Mouse (Mus musculus) limb, embryonic 14.5 days (tissue): ENCODE results near the gene Atp10b. TPM values are rescaled to one million over a fixed set of nuclear protein-coding genes. Genes with fewer than 3 reads are reported as not detected.
"Not testable (repeated sequence)": the region's sequence is repeated elsewhere in the genome, so short reads cannot be mapped to it uniquely, and the experiment has no call there.

Source experiments
- ATAC-seq: fragments of 200-750 bp; cut with Nextera tagmentation; 2 replicates; pipeline ENCODE4 v1.8.0; 2017; ENCODE audit warnings: low read depth, moderate number of reproducible peaks, moderate TSS enrichment; ENCODE audit not compliant: low FRiP score
- DNase-seq: peaks from one replicate; pipeline ENCODE4 v3.0.0-alpha.2; 2015; ENCODE audit warnings: low spot score
- H3K27ac ChIP-seq: fragments of 300-500 bp; sonication (generic); replicated peaks from 2 replicates; pipeline ENCODE4 v1.5.1; 2014; ENCODE audit warnings: low read depth, mild to moderate bottlenecking, low read length, moderate library complexity, mixed read lengths
- H3K27me3 ChIP-seq: fragments of 300-500 bp; sonication (generic); 2 replicates; pipeline ENCODE4 v1.6.1; 2014; ENCODE audit warnings: low read length, mixed read lengths; ENCODE audit not compliant: control insufficient read depth, insufficient read depth
- H3K36me3 ChIP-seq: fragments of 300-500 bp; sonication (generic); 2 replicates; pipeline ENCODE4 v1.6.1; 2014; ENCODE audit warnings: mild to moderate bottlenecking, low read length, moderate library complexity, mixed read lengths; ENCODE audit not compliant: control insufficient read depth, insufficient read depth
- H3K4me1 ChIP-seq: fragments of 300-500 bp; sonication (generic); 2 replicates; pipeline ENCODE4 v1.6.1; 2014; ENCODE audit warnings: antibody characterized with exemption, low read length, mixed read lengths; ENCODE audit not compliant: control insufficient read depth, insufficient read depth
- H3K4me2 ChIP-seq: fragments of 300-500 bp; sonication (generic); replicated peaks from 2 replicates; pipeline ENCODE4 v1.6.1; 2014; ENCODE audit warnings: low read depth, mild to moderate bottlenecking, low read length, moderate library complexity; ENCODE audit not compliant: severe bottlenecking
- H3K4me3 ChIP-seq: fragments of 300-500 bp; sonication (generic); replicated peaks from 2 replicates; pipeline ENCODE4 v1.5.1; 2014; ENCODE audit warnings: low read length
- H3K9ac ChIP-seq: fragments of 300-500 bp; sonication (generic); 2 replicates; pipeline ENCODE4 v1.6.1; 2014; ENCODE audit warnings: mild to moderate bottlenecking, low read depth, low read length, moderate library complexity; ENCODE audit not compliant: severe bottlenecking
- H3K9me3 ChIP-seq: fragments of 300-500 bp; sonication (generic); 2 replicates; pipeline ENCODE4 v1.6.1; 2016; ENCODE audit warnings: low read length; ENCODE audit not compliant: control insufficient read depth
- POLR2A ChIP-seq: fragments of 200-500 bp; IDR thresholded peaks from 2 replicates; pipeline ENCODE4 v1.8.0; 2012; ENCODE audit warnings: inconsistent platforms, mild to moderate bottlenecking, moderate library complexity, borderline replicate concordance; ENCODE audit not compliant: insufficient read depth, insufficient read length; ENCODE audit errors: extremely low read depth
- WGBS: fragments of 180-500 bp; shearing (Covaris S2); extraction: QIAGEN DNeasy Blood & Tissue Kit; methylation state at CpG from one replicate; pipeline ENCODE4 v1.1.7; 2014; 5-methylcytosine and 5-hydroxymethylcytosine counted together
- polyA plus RNA-seq, 2 experiments: library from polyadenylated mRNA; depleted of rRNA in 1 of 2; stranded (reverse) in 1 of 2; unstranded in 1 of 2; fragments of >200 nt; fragmentation: Nextera tagmentation in 1 of 2; extraction: Ambion mirVana in 1 of 2; gene quantifications; 2 replicates each; pipeline versions ENCODE4 v1.2.1 to v1.2.3; 2012 to 2014

Atp10b gene
- polyA plus RNA-seq (2012; rRNA removed) (1.00 and 1.2 TPM in 2 replicates), polyA plus RNA-seq (2014; fragmentation: Nextera tagmentation; extraction: Ambion mirVana) (1.6 and 1.9 TPM in 2 replicates)

GRCm38 (mm10) chr11:43149577-43149976, at the start of gene Atp10b:
Gene Atp10b, plus strand, starts transcription at chr11:43149877.
- DNase-seq = no peak
- no peak for TF ChIP-seq POLR2A

DNA sequence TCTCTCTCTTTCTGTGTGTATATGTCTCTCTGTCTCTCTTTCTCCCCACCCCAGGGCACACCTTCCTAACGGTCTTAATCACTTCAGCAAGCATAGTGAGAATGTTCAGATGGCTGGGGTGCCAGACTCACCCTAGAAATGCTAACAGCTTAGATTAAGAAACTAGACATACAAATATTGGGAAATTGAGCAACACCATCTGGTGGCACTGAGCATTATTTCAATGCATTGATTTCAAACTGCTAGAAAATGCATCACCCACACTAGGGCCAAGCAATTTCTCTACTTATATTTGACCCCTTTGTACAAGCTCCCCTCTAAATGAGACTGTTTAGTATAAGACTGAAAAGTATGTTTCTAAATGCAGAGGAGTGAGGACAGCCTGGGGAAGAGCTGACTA, 48.3 kb upstream of the Atp10b start:
- no peaks in the 10 kb centered on the region for H3K27me3 ChIP-seq
- WGBS = 70% methylated on average over 1 of the region's 1 CpGs
- DNase-seq = no peak
- H3K36me3 ChIP-seq = no peaks in the 10 kb centered on the region
- H3K4me2 ChIP-seq = no peak overlapping the region
- no peaks in the 10 kb centered on the region for H3K9me3 ChIP-seq
- no peak overlapping the region for H3K9ac ChIP-seq
- H3K27ac ChIP-seq = no peak overlapping the region
- no peak for ATAC-seq
- H3K4me3 ChIP-seq = no peak overlapping the region
- no peak for TF ChIP-seq POLR2A
- H3K4me1 ChIP-seq = no peaks in the 10 kb centered on the region

More at GRCm38 (mm10) chr11:43149577-43149976, at the start of gene Atp10b:
- Histone ChIP-seq H3K9ac (no peak within 1 kb of the TSS), H3K4me1 (no peaks in the 10 kb centered on the region), H3K27me3 (no peaks in the 10 kb centered on the region), H3K4me3 (no peak within 1 kb of the TSS), H3K9me3 (no peaks in the 10 kb centered on the region), H3K27ac (no peak within 1 kb of the TSS), H3K4me2 (no peak within 1 kb of the TSS), H3K36me3 (no peaks in the 10 kb centered on the region)
- WGBS = 63% methylated on average over 1 of the region's 1 CpGs
- ATAC-seq = no peak

- no peak for TF ChIP-seq POLR2A
- no peak overlapping the region for H3K9ac ChIP-seq
- H3K27me3 ChIP-seq = no peaks in the 10 kb centered on the region
- WGBS = 51% methylated on average over 4 of the region's 4 CpGs
- no peak overlapping the region for H3K27ac ChIP-seq
- no peak overlapping the region for H3K4me3 ChIP-seq
- DNase-seq = no peak
- no peaks in the 10 kb centered on the region for H3K36me3 ChIP-seq
- no peaks in the 10 kb centered on the region for H3K9me3 ChIP-seq
- no peak overlapping the region for H3K4me2 ChIP-seq
- no peak for ATAC-seq
- H3K4me1 ChIP-seq = no peaks in the 10 kb centered on the region
Observed at GRCm38 (mm10) chr11:43125908-43126477, 23.7 kb upstream of the Atp10b start.

DNA sequence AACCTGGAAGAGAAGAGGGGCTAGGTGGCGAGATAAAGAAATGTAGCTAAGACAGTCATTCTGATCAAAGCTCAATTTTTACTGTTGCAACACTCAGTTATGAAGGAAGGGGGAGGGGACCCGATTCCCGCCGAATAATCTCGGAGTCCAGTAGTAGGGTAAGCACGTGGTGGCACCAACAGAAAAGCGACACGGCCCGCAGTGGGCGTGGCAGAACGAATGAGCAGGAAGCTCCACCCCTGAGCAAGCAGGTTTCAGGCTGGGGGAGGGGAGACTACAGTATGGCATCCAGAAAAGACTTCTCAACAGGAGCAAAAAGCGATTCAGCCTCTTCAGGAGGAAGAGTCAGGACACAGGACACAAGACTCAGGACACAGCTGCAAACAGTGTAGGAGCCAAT, 23.1 kb upstream of the Atp10b start:
- not testable (repeated sequence) for H3K9me3 ChIP-seq, H3K4me1 ChIP-seq, H3K4me3 ChIP-seq, H3K9ac ChIP-seq, H3K27ac ChIP-seq, H3K4me2 ChIP-seq, H3K36me3 ChIP-seq, H3K27me3 ChIP-seq, DNase-seq, ATAC-seq
- WGBS = 79% methylated on average over 11 of the region's 12 CpGs

DNA sequence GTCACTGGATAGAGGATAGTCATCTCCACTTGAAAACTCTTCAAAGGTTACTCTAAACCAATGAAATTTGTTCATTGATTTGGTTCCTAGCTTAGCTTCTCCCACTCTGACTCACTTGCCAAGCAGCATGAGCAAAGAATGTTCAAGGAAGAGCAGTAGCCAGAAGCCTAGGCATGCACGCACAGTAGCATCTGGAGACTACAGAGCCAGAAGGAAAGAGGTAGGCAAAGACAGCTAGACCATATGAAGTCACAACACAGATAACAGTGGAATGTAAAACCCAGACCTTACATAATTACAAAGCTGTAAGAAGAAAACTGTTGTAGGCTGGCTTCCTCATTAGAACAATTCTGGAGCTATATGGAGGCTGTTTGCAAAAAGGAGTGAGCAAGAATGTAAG, 8.4 kb upstream of the Atp10b start:
- Histone ChIP-seq H3K9ac (no peak overlapping the region), H3K36me3 (no peaks in the 10 kb centered on the region), H3K27me3 (no peaks in the 10 kb centered on the region), H3K27ac (no peak overlapping the region), H3K4me2 (no peak overlapping the region), H3K4me3 (no peak overlapping the region), H3K9me3 (no peaks in the 10 kb centered on the region), H3K4me1 (no peaks in the 10 kb centered on the region)
- DNase-seq (no peak), ATAC-seq (no peak)
- WGBS = 86% methylated on average over 1 of the region's 1 CpGs
- no peak for TF ChIP-seq POLR2A

- H3K4me1 ChIP-seq = no peaks in the 10 kb centered on the region
- DNase-seq (no peak), ATAC-seq (no peak)
- H3K4me2 ChIP-seq = no peak overlapping the region
- no peak overlapping the region for H3K4me3 ChIP-seq
- 86% methylated on average over 1 of the region's 1 CpGs for WGBS
- H3K27me3 ChIP-seq = no peaks in the 10 kb centered on the region
- no peaks in the 10 kb centered on the region for H3K36me3 ChIP-seq
- H3K9ac ChIP-seq = no peak overlapping the region
- H3K9me3 ChIP-seq = no peaks in the 10 kb centered on the region
- no peak for TF ChIP-seq POLR2A
- H3K27ac ChIP-seq = no peak overlapping the region
Observed at GRCm38 (mm10) chr11:43142811-43143210, 6.9 kb upstream of the Atp10b start.
